Mouse (Mus musculus) brain, adult 2 months (tissue): ENCODE measurements at regions not wholly inside any gene's neighbourhood (a gene's known extent, or its start where the extent isn't known, plus 50 kb on each side); places are given as distances from the start of the nearest gene placed in this dataset.
"Not testable (repeated sequence)": the region's sequence is repeated elsewhere in the genome, so short reads cannot be mapped to it uniquely, and the experiment has no call there.

Experiments
- DNase-seq: peaks from one replicate; pipeline ENCODE4 v3.0.0; 2011; ENCODE audit warnings: low read depth, low spot score

DNA sequence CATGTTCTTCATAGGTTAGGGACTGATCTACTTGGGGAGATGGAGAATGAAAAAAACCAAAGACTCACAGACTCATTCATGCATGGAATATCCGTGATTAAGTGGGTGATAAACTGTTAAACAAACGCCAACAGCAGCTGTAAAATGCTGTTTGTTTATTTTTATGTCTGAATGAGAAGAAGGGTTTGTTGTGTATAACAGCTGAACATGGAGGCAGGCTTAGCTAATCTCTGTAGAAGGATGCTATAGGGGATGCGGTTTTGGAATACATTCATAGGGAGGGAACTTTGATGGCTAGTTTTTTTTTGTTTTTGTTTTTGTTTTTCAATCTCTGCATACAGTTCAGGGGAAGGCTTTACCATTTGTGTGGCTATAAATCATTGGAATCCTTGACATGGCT is 977.1 kb upstream of the Cdh8 start:
- no peak for DNase-seq

DNA sequence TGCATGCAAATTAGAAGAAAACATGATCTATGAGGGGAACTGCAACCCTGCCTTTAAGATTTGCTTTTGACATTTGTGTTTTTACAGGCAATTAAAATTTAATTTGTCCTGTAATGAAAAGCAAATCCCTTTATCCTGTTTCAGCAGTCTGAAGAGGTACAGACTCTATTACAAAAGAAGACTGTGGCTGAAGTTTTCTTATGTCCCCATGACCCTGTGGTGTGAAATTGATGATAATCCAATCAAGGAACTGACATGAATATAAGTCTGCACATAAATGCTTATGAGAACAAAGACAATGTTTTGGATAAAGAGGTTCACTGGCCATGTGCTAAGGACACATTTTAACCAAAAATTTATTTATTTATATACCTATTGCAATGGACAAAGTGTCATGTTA is 951.4 kb upstream of the Cdh8 start:
- DNase-seq, result no peak

DNA sequence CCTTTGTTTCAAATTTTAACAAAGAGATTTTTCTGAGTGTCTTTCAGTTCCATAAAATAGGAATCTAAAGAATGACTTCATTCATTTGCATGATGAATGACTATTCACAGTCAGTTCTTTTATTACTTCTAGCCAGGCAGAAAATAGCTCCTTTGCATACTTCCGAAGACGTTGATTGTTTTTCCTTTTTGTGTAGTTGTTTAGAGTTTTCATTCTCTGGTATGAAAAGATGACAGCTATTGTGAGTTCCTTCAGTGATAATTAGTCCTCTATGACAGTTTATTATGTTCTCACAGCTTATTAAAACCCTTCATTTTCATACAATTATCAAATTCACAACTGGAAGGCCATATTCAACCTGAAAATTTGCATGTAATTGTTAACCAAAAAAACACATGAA is 946.5 kb upstream of the Cdh8 start:
- DNase-seq, result no peak

DNA sequence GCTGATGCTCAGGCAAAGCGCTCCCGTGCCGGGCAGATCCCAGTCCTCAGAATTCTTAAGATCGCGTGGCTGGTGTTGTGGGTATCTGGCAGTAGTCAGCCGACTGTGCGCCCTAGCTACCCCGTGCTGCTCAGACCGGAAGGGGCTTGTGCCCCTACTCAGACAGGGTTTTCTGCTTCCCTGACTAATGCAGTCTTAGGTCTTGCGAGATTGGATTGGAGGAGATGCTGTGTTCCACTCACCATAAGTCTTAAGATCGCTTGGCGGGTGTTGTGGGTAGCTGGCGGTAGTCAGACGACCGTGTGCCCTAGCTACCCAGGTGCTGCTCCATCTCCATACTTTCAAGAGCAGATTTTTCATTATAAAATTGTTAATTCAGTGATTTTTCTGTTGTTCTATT is 944.3 kb upstream of the Cdh8 start:
- DNase-seq, result not testable (repeated sequence)

DNA sequence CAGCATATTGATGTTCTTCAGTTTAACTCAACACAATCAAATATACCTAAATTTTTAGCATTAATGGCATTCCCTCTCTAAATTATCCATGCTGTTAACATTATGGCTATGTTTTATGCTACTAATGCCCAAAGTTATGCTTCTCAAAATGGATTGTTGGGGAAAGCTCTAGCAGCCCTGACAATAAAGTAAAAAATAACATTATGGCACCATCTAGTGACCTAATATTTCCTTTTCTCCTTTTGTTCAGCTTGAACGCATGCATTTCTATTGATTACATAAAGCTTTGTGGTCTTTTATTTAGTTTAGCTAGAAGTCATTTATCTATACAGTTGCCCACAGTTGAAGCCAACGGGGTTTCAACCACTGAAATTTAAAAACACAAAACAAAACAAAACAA is 918.3 kb upstream of the Cdh8 start:
- DNase-seq, result peak; percentile 42

DNA sequence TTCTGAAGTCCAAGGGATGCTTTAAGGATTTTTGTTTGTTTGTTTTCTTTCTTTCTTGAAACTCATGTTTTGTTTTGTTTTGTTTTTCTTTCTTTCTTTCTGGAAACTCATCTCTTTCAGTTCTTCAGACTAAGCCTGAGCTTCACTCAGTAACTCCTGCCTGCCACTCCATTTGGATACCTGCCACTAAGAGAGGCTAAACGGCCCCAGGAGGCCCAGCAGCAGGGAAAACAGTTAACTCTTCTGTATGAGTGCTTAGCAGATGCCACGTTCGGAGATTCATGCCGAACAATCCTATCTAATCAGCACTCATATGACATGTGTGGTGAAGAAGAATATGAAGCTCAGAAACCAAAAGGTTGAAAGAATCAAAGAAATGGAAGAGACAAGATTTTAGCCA is 909.3 kb upstream of the Cdh8 start:
- DNase-seq, result no peak

DNA sequence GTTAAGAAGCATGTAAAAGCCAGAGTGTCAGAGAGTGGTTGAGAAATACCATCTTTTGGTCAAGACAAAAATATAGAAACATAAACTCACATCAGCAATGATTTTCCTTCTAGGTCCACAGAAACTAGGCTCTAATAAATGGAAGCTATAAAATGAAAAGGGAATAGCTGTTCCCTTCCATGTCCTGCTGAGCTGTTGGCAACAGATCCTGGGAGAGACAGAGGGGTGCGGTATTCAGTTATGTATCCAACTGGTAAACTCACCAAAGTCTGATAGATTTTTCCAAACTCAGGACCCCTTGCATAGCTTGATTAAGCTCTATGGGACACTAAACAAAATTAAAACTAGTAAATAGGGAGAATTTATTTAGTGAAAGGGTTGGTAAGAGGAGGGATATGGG is 907.2 kb upstream of the Cdh8 start:
- DNase-seq, result no peak

DNA sequence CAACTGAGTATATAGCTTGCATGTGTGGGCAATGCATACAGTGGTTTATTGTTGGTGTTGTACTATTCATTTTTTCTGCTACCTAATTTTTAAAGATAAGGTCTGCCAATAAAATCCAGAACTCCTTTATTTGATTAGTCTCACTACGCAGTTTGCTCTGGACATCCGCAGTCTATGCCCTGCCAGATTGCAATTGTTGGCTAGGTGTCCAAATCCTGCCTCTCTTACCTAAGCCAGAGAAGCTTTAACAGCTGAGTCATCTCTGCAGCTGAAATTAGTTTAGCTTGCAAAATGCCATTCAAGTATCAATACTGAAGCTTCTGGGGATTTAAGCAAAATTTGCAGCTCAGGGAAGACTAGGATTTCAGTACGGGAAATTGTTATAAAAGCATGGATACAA is 881.9 kb upstream of the Cdh8 start:
- DNase-seq, result peak; percentile 47

DNA sequence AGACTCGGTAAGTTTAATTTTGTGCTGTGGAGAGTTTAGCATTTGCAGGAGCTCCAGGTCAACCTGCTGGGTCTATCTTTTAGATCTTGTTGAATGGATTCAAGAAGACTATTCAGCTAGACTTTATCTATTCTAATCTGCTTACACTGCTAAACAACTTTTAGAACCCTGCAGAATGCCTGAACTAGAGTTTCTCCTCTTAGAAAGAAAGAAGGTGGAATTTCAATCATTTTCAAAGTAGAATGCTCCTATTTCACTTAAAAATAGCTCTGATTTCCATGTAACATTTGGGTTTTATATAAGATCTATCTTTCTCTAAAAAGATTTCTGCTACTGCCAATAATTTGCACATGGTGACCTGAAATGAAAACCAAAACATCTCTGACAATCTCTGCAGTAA is 876.3 kb upstream of the Cdh8 start:
- DNase-seq, result peak; percentile 32

DNA sequence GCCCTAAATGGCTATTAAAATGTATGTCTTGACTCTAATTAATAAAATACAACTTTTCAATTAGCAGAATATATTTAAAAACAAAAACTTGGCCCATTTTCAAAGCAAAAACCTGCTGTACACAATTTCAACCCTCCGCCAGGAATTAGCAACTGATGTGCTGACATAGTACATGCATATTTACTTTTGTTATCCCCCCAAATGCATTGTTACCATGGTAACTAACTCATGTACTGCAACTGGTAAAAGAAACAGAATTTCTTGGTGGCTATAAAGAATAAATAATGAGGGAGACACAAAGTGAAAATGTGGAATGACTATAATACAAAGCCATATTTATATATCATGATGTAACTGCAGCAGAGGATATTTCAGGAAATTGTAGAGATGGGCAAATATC is 875.7 kb upstream of the Cdh8 start:
- no peak for DNase-seq
